Mouse (Mus musculus): ENCODE results near the gene B230104I21Rik. TPM values are rescaled to one million over a fixed set of nuclear protein-coding genes. Genes with fewer than 3 reads are reported as not detected.

Gene B230104I21Rik
- total RNA-seq (2021), result not detected

DNA sequence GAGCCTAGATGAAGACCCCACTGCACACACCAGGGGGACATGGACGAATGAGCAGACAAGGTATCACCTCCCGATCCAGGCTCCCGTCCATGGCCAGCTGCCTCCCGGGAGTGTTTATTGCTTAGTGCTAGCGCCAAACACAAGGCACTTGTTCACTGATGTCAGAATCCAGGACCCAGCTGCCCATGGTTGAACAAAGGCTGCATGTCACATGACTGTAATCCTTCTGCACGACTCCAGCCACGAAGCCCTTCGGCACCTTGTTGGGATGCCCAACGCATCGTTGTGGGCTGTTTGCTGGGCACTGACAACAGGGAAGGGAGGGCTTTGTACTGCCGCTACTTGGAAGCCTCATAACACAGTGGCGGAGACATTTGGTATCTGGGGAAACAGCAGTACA lies at the start of gene B230104I21Rik:
B230104I21Rik (plus strand) TSS at position 367 of the 400 bp plus-strand sequence.
- intact Hi-C loops (cut with DNase I), result no loop called here
- DNase-seq (ENCODE audit: low spot score), result no peak

DNA sequence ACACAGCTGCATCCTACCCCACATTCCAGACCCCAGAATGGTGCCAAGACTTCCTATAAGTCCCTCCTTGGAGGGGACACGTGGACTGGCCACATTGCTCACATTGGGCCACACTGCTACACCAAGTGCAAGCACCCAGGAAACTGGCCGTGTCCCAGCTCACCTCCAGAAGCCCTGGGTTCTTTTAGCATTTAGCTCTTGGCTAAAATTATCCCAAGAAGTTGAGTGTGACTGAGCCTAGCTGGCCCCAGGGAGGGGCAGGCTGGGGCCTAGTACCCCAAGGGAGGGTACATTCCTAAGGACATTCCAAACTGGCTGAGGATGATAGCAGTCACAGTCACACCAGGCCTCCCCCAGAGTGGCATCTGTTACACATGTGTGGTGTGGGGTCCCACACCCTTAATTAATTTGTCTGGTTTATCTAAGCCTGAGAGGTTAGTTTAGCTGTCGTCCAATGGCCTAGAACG lies 42.2 kb upstream of the B230104I21Rik start:
- DNase-seq (ENCODE audit: low spot score), result no peak
- intact Hi-C loops (cut with DNase I), result no loop called here

DNA sequence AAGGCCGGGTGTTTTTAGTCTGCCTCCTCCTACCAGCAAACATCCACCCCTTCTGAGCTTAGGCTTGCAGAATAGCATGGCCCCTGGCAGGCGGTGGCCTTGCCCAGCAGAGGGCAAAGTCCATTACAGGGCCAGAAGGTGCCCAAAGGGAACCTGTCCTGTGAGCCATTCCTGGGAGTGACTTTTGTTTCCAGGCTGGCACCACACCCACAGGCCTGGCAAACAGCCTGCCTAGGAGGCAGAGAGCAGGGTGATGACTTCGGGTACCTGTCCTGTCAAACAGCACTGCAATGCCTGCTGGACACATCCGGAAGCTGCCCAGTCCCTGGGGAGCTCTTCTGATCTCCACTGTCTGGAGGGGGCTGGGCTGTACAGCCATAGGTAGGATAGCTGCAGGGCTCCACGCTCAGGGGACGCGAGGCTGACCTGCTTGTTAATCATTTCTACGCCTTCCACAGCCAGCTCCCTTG lies 41.6 kb upstream of the B230104I21Rik start:
- intact Hi-C loops (cut with DNase I), result no loop called here
- DNase-seq (ENCODE audit: low spot score), result no peak

DNA sequence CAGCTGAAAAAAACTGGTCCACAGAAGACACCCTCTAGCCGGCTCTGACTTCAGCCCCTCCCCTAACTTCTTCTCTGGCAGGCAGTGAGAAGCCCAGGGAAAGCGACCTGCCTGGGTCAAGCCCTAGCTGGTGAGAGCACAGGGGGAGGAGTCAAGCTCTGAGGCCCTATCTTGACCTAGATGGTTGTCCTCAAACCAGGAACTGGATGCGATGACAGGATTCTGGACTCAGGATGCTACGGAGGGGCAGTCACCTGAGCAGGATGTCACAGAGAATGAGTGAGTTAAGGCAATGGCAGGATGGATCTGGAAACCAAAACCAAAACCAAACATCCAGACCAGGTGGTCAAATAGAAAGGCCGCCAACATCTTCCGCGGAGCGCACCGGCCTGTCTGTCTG lies 38.2 kb upstream of the B230104I21Rik start:
- no peak for DNase-seq (ENCODE audit: low spot score)
- intact Hi-C loops (cut with DNase I), result no loop called here

DNA sequence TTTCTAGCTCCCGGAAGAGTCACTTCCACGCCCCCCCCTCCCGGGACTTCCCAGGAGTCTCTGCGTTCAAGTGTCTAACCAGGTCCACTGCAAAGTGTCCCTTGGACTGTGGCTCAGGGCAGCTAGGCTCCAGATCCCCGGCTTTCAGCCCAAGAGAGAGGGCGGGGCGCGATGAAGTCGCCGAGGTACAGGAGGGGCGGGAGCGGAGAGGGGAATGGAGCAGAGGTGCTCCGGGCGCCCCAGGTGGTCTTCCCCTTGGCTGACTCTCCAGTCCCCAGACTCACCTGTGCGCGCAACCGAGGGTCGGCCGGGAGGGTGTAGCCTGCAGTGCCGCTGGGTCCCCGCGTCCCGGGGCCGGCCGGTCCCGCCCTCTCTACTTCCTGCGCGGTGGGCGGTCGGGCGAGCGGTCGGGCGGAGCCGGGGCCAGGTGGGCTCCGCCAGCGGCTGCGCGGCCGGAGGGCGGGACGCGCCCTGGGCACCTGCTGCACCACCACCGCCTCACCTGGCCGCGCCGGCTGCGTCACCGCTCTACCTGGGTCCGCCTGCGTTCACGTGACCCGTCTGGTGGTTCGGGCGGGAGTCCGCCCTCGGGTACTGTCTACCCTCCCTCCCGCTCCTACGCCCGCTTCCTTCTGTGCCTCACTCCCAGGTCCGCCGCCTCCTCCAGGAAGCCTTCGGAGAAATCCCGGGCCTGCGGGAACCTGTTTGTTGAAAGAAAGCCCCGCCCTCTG lies 36.2 kb upstream of the B230104I21Rik start:
- no peak for DNase-seq (ENCODE audit: low spot score)
- intact Hi-C loops (cut with DNase I), result loop anchor here (2.0 to 5.0 kb wide), 4 partner anchors 25 to 231 kb away; no protein-coding TSS in a partner anchor

DNA sequence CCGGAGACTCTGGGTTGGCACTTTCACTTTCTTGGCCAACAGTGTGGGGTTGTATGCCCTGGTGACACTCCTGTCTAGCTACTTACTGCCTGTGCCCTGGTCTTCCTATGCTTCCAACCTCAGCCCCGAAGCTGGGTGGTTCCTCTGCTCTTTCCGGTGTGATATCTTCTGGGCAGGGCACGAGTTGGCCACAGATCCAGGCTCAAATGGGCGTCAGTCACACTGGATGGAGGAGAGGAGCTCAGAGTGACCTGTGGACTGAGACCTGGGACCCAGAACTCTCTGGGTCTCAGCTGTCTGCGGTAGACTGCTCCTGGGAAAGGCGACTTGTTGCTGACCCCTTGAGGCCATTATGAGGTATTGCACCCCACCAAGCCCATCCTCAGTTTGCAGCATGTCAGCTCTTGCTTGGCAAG lies 34.5 kb upstream of the B230104I21Rik start, which contains the start of gene Arhgef16:
Arhgef16 (minus strand) TSS at position 211 of the 416 bp plus-strand sequence.
- intact Hi-C loops (cut with DNase I), result loop anchor here (2.0 to 5.0 kb wide), 4 partner anchors 27 to 233 kb away; no protein-coding TSS in a partner anchor
- no peak for DNase-seq (ENCODE audit: low spot score)

DNA sequence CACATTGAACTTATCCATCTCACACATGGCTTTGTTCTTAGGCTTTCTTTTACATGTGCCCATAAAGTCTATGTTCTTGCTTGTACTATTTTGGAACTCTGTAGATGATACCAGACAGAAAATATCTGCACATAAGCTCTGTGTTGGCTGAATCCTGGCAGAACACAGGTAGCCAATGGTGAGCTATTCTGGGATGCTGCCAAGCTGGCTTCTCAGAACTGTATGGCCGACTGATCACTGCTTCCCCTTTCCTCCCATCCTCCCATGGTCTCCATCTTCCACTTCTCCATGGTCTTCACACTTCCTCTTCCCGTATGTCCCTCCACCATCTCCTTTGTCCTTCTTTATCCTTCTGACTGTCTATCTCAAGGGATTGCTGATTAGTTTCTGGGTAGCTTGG lies 26.8 kb upstream of the B230104I21Rik start:
- intact Hi-C loops (cut with DNase I), result no loop called here
- DNase-seq (ENCODE audit: low spot score), result no peak

DNA sequence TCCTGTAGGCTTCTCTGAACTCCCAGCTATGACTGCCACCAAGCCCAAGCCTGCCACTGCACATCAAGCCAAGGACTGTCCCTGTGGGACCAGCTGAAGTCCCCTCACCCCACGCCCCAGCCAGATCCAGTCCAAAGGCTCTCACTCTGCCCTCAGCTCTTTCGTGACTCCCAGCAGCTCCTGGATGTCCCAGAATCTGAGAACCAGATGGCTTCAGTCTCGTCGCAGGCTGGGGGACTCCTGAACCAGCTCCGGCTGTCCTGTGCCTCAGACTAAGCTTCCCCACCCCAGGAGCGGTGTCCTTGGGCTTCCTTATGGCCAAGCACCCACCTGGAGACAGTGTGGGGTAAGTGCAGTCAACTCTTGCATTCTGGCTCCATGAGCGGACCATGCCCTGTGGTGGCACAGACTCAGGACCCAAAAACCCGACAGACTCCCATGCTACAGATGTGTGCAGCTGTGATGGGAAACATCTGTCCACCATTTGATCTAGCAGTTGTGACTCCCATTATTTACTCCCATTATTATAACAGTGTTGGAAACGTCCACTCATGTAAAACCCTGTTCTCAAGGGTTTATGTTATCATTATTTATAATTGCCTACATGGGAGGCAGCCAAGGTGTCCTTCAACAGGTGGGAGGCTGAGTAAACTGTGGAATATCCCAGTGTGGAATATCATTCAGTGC lies 25.2 kb upstream of the B230104I21Rik start:
- DNase-seq (ENCODE audit: low spot score), result no peak
- intact Hi-C loops (cut with DNase I), result no loop called here

DNA sequence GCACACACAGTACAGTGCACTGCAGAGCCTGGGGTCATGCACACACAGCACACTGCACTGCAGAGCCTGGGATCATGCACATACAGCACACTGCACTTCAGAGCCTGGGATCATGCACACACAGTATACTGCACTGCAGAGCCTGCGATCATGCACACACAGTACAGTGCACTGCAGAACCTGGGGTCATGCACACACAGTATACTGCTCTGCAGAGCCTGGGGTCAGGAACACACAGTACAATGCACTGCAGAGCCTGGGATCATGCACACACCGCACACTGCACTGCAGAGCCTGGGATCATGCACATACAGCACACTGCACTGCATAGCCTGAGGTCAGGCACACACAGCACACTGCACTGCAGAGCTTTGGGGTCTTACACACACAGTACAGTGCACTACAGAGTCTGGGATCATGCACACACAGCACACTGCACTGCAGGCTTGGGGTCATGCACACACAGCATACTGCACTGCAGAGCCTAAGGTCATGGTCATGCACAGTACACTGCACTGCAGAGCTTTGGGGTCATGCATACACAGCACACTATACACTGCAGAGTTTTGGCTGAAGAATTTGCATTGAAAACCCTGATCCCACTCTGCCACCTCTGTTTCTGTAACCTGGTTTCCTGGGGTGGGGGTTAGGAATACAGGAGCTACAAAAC lies 23.6 kb upstream of the B230104I21Rik start:
- DNase-seq (ENCODE audit: low spot score), result no peak
- intact Hi-C loops (cut with DNase I), result no loop called here

DNA sequence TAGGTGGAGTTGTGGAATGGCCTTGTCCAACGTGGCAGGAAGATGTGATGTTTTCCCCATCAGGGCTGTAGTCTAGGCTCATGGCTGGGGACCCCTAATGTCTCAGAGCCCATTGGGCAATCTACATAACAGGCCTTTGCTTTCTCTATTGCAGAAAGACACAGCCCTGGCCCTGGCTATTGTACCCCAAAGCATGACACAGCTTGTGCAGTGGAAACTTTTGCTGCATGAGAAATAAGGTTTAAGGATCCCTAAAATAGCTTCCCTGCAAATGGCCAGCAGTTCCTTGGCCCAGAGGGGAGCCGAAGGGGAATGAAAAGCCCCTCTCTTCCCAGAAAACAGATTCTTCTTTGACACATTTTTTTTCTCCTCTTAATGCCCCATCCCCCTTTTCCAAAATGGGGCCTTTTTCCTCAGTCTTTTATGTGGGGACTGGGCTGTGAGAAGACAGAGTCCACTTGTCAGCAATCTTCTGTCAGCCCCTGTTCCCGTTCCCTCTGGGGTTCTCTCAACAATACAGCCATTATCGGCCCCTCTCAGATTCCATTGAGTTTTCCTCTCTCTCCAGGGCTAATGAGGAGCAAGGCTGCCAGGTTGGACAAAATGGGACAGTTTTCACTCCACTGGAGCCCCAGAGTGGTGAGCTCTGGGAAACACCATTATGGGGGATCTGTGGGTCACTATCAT lies 22.8 kb upstream of the B230104I21Rik start:
- intact Hi-C loops (cut with DNase I), result no loop called here
- no peak for DNase-seq (ENCODE audit: low spot score)

DNA sequence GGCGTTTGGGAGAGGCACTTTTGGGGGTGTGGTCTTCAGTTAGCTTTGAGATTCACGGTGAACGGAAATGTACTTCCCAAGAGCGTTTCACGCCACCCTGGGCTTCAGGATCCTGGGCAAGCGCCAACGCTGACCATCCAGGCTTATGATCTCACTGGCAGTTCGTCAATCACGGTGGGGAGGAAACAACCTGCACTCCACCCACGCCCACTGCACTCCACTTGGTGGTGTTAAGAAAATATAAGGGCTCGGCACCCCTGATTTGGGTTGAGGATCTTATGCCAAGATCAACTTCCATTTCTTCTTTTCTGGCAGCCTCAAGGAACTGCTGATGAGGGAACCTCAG lies 22.3 kb upstream of the B230104I21Rik start:
- intact Hi-C loops (cut with DNase I), result no loop called here
- DNase-seq (ENCODE audit: low spot score), result no peak

DNA sequence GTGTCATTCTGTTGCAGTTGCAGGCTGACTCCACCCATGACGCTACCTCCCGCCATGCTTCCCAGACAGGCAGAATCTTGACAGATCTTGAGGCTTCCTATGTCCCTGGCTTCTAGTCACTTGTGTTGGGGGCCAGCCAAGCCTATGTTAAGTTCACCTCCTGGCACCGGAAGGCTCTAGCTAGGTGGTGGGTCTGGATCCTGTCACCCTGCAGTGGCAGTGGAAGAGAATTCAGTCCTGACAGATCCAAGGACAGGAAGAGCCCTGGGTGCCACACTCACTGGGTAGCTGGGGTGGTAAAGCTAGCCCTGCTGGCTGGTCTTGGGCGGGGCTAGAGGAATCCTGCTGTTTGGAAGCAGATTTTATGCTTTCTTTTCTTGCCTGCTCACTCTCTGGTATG lies 10.5 kb upstream of the B230104I21Rik start:
- DNase-seq (ENCODE audit: low spot score), result no peak

DNA sequence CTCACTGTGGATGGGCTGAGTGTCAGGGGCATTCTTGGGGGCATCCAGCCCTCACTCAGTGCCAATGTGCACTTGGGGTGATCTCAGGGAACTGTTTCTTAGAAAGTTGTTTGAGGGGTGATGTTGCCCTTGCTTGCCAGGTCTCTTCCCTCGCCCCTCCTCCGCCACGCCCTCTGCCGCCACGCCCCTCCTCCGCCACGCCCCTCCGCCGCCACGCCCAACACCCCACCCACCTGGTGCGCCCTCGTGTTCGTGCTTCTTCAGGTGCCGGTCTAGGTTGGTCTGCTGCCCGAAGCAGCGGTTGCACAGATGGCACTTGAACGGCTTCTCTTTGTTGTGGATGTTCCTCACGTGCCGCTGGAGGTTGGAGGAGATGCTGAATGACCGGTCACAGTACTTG lies 7.5 kb upstream of the B230104I21Rik start:
- intact Hi-C loops (cut with DNase I), result loop anchor here (2.0 to 10.0 kb wide), 5 partner anchors 124 to 496 kb away; no protein-coding TSS in a partner anchor
- DNase-seq (ENCODE audit: low spot score), result no peak

More for the DNA sequence above, 10.5 kb upstream of the B230104I21Rik start:
- intact Hi-C loops (cut with DNase I), result loop anchor here (5.0 to 10.0 kb wide), 4 partner anchors 127 to 499 kb away; no protein-coding TSS in a partner anchor

DNA sequence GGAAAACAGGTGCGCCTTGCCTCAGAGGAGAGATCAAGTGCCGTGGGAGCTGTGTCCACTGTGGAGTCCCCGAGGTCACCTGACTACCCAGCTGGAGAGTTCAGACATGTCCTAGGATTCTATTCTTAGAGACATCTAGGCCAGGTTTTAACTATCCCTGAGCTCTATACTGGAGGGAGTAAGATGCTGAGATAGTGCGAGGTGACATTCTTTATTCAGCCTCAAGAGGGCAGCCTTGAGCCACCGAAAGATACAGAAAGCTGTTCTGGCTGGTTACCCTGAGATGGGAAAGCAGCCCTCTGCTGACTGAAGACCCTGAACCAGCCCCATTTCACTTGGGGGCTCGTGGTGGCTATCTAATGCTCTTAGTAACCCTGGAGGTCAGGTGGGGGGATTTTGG lies 7.1 kb upstream of the B230104I21Rik start:
- intact Hi-C loops (cut with DNase I), result loop anchor here (2.0 to 10.0 kb wide), 5 partner anchors 123 to 496 kb away; no protein-coding TSS in a partner anchor
- DNase-seq (ENCODE audit: low spot score), result peak; percentile 24

DNA sequence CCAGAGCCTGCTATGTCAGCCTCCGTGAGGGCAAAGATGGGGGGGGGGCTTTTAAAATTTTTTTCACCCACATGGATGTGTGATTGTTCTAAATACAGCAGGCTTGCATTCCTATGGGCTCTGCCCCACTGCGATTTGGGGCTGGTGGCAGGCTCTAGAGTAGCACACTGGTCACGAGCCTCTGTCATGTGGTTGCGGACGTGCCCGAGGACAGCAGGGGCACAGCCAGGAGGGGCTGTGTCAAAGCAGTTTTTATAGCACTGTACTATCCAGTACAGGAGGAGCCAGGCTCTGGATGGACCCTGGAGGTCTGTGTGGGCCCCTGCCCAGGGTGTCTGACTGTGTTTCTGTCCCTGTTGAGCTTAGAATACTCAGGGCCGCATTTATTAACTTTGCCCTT lies 5.9 kb upstream of the B230104I21Rik start:
- intact Hi-C loops (cut with DNase I), result loop anchor here (2.0 to 5.0 kb wide), 3 partner anchors 37 to 307 kb away; partner anchors contain the start of gene Prdm16
- no peak for DNase-seq (ENCODE audit: low spot score)

DNA sequence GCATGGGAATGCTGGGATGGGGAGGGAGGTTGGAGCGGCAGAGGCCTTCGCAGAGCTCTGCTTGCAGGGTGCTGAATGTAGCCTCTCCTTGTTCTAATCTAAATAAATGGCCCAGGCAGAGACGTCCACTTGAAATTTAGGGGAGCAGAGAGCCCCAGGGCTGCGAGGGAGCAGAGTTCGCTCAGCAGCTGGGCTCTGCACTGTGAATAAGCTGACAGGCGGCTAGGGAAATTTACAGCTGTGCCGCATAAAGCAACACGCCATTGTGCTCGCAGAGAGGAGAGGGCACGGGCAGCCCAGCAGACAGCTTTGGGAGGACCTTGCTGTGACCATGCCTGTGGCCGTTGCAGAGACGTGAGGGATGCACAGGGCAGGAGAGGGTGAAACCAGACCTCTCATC lies 4.7 kb upstream of the B230104I21Rik start:
- intact Hi-C loops (cut with DNase I), result loop anchor here (2.0 to 5.0 kb wide), 3 partner anchors 36 to 306 kb away; partner anchors contain the start of gene Prdm16
- DNase-seq (ENCODE audit: low spot score), result no peak

DNA sequence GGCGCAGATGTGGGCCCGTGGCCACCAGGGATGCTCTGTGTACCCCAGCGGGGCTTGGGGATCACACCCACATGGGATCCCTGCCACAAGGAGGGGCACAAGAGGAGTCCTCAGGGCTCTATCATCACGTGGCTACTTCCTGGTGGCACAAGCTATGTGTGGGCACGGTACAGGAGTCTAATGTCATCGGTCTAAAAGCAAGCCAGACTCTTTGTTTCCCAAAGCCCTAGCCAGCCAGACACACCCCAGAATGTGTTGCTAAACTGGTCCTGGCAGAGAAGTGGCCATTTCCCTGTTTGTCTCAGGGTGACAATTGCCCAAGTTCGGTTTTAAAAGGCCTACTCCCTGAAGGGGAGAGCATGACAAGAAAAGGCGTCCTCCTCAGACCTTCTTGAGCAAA lies 2.6 kb upstream of the B230104I21Rik start:
- DNase-seq (ENCODE audit: low spot score), result peak; percentile 22
- intact Hi-C loops (cut with DNase I), result loop anchor here (5.0 kb wide), 2 partner anchors 34 to 304 kb away; partner anchors contain the start of gene Prdm16

DNA sequence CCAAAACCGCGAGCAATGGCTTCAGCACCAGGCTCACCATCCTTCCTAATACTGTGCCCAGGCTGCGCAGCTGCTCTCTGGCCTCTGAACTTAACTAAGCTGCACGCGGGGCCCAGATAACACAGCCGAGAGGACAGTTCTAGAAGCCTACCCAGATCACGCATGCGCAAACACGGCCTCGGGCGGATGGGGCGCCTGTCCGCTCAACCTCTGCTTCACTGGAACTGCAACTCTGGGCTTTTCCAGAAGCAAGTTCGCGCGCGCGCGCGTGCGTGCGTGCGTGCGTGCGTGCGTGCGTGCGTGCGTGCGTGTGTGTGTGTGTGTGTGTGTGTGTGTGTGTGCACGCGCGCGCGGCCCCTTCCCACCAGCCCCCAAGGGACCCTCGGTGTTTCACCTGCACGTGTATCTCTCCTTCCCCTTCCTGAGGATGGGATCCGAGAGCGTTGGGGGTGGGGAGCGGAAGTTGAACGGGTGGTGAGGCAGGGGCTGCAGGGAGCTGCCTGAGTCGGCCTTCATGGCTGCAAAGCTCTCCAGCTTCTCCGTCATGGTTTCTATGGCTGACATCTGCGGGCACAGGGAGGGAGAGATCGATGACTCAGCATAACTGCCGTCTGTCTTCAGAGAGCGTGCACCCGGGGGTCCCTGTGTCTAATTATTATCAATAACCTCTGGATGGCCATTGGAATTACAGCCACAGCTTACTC lies 1.1 kb upstream of the B230104I21Rik start:
- intact Hi-C loops (cut with DNase I), result loop anchor here (5.0 kb wide), 2 partner anchors 32 to 302 kb away; partner anchors contain the start of gene Prdm16
- DNase-seq (ENCODE audit: low spot score), result peak; percentile 23

DNA sequence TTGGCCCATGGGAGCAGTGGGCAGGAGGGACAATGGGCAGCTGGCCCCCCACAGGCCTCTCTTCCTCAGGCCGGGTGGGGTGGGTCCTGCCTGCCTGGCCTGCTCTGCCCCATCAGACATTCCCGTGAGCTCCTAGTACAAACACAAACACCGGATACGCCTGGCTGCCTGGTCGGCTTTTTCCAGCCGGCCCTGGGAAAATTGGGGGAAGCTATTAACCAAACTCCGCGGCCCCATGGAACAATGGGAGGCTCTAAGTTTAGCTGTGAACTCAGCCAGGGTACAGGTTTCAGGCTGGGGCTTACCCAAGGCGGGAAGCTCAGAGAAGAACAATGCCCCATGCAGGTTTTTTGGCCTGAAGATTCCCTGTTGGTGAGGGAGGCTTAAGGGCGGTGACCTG lies 723 bp downstream of the B230104I21Rik start:
- peak; percentile 67 for DNase-seq (ENCODE audit: low spot score)
- intact Hi-C loops (cut with DNase I), result no loop called here

Measured in heart, postnatal 25 days (tissue).